Mouse (Mus musculus): ENCODE results near the gene Acoxl. TPM values are rescaled to one million over a fixed set of nuclear protein-coding genes. Genes with fewer than 3 reads are reported as not detected.

Acoxl gene
- polyA plus RNA-seq, 1 experiment = not detected

- Histone ChIP-seq H3K4me3 (ENCODE audit: insufficient read depth, low read length) (no peak overlapping the region), H3K4me1 (ENCODE audit: control insufficient read depth, insufficient read depth, low read length) (no peaks in the 10 kb centered on the region), H3K27ac (ENCODE audit: insufficient read depth, low read length) (no peak overlapping the region)
- TF ChIP-seq POLR2A (IDR thresholded peaks at IDR 0.05; ENCODE audit: low read depth, low read length) (no peak), CTCF (IDR thresholded peaks at IDR 0.05; ENCODE audit: borderline replicate concordance, insufficient read depth, low read length) (no peak)
Observed at GRCm38 (mm10) chr2:128083844-128084243, 245.2 kb downstream of the Acoxl start.

DNA sequence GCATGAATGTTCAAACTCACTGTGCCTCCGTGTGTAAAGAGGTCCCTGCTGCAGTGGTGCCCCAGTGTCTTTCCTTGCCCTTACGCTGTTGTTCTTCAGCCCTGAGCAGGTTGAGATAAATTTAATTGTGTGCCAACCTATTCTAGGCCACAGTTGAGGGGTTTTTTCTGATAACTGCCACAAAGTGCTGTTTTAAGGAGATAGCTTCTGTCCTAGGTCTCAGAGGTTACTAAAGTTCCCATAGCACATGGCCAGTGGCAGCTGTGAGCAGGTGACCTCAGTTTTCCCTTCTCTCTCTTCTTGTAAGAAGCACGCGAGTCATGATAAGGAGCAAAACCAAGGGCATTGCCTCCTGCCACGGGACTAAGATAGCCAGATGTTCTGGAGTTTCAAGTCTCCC is 245.9 kb downstream of the Acoxl start:
- TF ChIP-seq POLR2A (IDR thresholded peaks at IDR 0.05; ENCODE audit: low read depth, low read length) = no peak
- TF ChIP-seq CTCF (IDR thresholded peaks at IDR 0.05; ENCODE audit: borderline replicate concordance, insufficient read depth, low read length) = no peak

GRCm38 (mm10) chr2:128085481-128085880 is 246.8 kb downstream of the Acoxl start:
- Histone ChIP-seq H3K4me1 (ENCODE audit: control insufficient read depth, insufficient read depth, low read length) (no peaks in the 10 kb centered on the region), H3K27ac (ENCODE audit: insufficient read depth, low read length) (no peak overlapping the region), H3K4me3 (ENCODE audit: insufficient read depth, low read length) (no peak overlapping the region)
- TF ChIP-seq CTCF (IDR thresholded peaks at IDR 0.05; ENCODE audit: borderline replicate concordance, insufficient read depth, low read length) = no peak
- no peak for TF ChIP-seq POLR2A (IDR thresholded peaks at IDR 0.05; ENCODE audit: low read depth, low read length)

More for the DNA sequence above, 245.9 kb downstream of the Acoxl start:
- Histone ChIP-seq H3K4me1 (ENCODE audit: control insufficient read depth, insufficient read depth, low read length) (no peaks in the 10 kb centered on the region), H3K27ac (ENCODE audit: insufficient read depth, low read length) (no peak overlapping the region), H3K4me3 (ENCODE audit: insufficient read depth, low read length) (no peak overlapping the region)

DNA sequence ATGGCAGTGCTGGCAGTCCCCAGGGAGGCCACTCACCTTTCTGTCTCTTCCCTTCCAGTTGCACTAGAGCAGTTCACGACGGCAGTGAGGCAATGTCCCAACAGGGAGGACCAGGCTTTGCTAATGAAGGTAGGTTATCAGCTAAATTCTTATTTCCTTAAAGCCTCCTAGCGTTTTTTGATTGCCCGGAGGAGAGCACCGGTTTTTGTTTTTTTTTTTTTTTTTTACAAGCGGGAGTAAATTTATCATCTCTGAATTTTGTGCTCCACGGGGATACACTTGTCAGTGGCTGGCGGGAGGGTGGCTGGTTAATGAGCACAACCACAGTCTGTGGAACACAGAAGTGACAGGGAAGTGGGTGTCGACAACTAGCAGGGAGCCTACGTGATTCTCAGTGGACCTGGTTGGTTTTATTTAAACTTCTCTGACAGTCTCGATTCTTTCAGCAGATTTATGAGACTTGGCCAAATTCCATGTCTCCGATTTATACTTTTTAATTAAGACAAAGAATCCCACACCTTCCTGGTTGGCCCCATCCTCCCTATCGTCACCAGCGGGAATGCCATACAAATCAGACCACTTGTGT is 247.7 kb downstream of the Acoxl start:
- TF ChIP-seq CTCF (IDR thresholded peaks at IDR 0.05; ENCODE audit: borderline replicate concordance, insufficient read depth, low read length) (no peak), POLR2A (IDR thresholded peaks at IDR 0.05; ENCODE audit: low read depth, low read length) (no peak)
- Histone ChIP-seq H3K4me3 (ENCODE audit: insufficient read depth, low read length) (no peak overlapping the region), H3K4me1 (ENCODE audit: control insufficient read depth, insufficient read depth, low read length) (no peaks in the 10 kb centered on the region), H3K27ac (ENCODE audit: insufficient read depth, low read length) (no peak overlapping the region)

DNA sequence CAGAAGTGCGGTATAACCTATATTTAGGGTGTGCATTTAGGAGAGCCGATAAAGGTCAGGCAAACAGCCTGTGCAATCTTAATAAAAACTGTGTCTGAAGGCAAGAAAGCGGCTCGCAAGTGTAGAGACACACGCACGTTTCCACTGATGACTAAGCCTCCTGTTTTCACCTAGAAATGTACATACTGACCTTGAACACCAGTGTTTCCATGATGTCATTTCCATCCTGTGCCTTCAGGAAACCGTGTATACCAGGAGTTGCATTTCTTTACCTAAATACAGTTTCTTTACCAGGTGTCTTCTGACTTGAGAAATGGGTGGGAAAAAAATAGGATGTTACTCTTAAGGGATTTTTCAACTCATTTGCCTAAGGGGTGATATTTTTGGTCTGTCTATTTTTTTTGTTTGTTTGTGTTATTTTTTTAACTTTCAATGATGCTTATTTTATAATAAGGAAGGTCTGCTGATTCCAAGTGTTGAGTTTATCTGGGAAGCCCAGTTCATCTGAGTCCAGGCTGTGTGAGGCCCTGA is 248.4 kb downstream of the Acoxl start:
- Histone ChIP-seq H3K27ac (ENCODE audit: insufficient read depth, low read length) (no peak overlapping the region), H3K4me3 (ENCODE audit: insufficient read depth, low read length) (no peak overlapping the region), H3K4me1 (ENCODE audit: control insufficient read depth, insufficient read depth, low read length) (no peaks in the 10 kb centered on the region)
- no peak for TF ChIP-seq CTCF (IDR thresholded peaks at IDR 0.05; ENCODE audit: borderline replicate concordance, insufficient read depth, low read length)
- TF ChIP-seq POLR2A (IDR thresholded peaks at IDR 0.05; ENCODE audit: low read depth, low read length) = no peak

DNA sequence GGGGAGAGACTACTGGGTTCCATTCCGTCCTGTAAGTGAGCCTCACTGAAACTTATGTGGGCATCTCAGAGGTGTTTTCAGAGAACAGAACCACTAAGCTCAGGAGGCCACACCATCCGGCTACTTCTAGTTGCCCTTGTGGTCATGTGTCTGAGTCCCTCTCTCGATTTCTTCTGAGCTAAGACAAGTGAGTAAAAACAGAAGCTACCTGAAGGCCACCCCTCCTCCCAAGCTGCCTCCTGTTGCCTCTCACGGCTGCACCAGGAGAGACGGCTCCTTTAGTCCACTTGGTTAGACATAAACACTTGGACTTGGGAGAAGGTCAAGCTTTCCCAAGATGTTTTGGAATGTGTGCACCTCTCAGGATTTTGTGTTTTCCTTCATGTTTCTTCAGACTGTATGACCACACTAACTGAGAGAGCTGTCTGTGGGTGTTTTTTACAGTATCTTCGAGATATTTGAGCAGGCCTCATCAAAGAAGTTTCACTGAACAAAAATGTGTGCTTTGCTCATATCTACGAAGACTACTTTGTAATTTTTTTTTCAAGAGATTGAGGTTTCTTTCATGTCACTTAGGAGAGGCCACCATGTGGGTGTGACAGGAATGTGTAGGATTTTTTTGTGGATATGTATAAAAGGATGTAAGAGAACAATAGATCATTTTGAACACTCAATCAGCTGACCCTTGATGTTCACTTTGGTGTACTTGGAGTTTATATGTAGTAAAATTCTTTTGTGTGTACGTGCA is 249.3 kb downstream of the Acoxl start:
- H3K4me1 ChIP-seq (ENCODE audit: control insufficient read depth, insufficient read depth, low read length) = no peaks in the 10 kb centered on the region
- H3K27ac ChIP-seq (ENCODE audit: insufficient read depth, low read length) = no peak overlapping the region
- TF ChIP-seq POLR2A (IDR thresholded peaks at IDR 0.05; ENCODE audit: low read depth, low read length) (no peak), CTCF (IDR thresholded peaks at IDR 0.05; ENCODE audit: borderline replicate concordance, insufficient read depth, low read length) (no peak)
- H3K4me3 ChIP-seq (ENCODE audit: insufficient read depth, low read length) = no peak overlapping the region

DNA sequence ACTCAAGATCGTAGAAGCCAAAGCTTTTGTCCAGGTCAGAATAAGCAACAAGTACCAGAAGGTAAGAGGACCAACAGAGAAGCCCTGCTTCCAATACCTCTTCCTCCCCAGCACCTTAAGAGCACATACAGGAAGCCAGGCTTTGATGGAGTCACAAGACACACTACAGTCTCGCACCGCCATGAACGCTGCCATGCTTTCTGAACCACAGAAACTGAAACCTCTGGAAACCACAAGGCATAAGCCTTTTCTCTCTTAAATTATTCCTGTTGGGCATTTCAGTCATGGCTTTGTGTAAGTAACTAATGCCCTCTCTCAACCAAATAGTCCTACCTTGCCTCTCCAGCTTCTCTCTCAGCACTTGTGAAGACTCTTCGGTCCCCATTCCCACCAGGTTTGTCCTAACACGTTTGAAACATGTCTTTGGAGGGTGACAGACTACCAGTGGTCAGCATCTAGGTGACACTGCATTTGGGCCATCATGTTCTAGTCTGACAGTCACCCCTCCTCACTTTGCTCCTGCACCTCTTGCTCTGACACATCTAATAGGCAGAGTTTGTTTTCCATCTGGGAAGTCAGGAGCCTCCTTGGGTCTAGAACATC is 251.7 kb downstream of the Acoxl start:
- Histone ChIP-seq H3K27ac (ENCODE audit: insufficient read depth, low read length) (no peak overlapping the region), H3K4me3 (ENCODE audit: insufficient read depth, low read length) (no peak overlapping the region), H3K4me1 (ENCODE audit: control insufficient read depth, insufficient read depth, low read length) (no peaks in the 10 kb centered on the region)
- TF ChIP-seq POLR2A (IDR thresholded peaks at IDR 0.05; ENCODE audit: low read depth, low read length) (no peak), CTCF (IDR thresholded peaks at IDR 0.05; ENCODE audit: borderline replicate concordance, insufficient read depth, low read length) (no peak)

- H3K4me3 ChIP-seq (ENCODE audit: insufficient read depth, low read length) = no peak overlapping the region
- no peaks in the 10 kb centered on the region for H3K4me1 ChIP-seq (ENCODE audit: control insufficient read depth, insufficient read depth, low read length)
- H3K27ac ChIP-seq (ENCODE audit: insufficient read depth, low read length) = no peak overlapping the region
- TF ChIP-seq CTCF (IDR thresholded peaks at IDR 0.05; ENCODE audit: borderline replicate concordance, insufficient read depth, low read length) (no peak), POLR2A (IDR thresholded peaks at IDR 0.05; ENCODE audit: low read depth, low read length) (no peak)
Observed at GRCm38 (mm10) chr2:128091431-128092369, 253.0 kb downstream of the Acoxl start.

- Histone ChIP-seq H3K4me3 (ENCODE audit: insufficient read depth, low read length) (no peak overlapping the region), H3K4me1 (ENCODE audit: control insufficient read depth, insufficient read depth, low read length) (no peaks in the 10 kb centered on the region), H3K27ac (ENCODE audit: insufficient read depth, low read length) (no peak overlapping the region)
- TF ChIP-seq POLR2A (IDR thresholded peaks at IDR 0.05; ENCODE audit: low read depth, low read length) = no peak
- TF ChIP-seq CTCF (IDR thresholded peaks at IDR 0.05; ENCODE audit: borderline replicate concordance, insufficient read depth, low read length) = no peak
Observed at GRCm38 (mm10) chr2:128092451-128092850, 253.8 kb downstream of the Acoxl start.
